Mouse (Mus musculus) cerebellum, adult 18-20 months (tissue): Measurements from ENCODE around the gene Larp1.

Source experiments
- DNase-seq, 2 experiments: peaks; one replicate each; pipeline ENCODE4 v3.0.0; 2021

The Larp1 gene

GRCm38 (mm10) chr11:58101194-58101720, 92.4 kb downstream of the Larp1 start:
- DNase-seq: no peak

GRCm38 (mm10) chr11:58102146-58102545, 93.3 kb downstream of the Larp1 start:
- DNase-seq: no peak

GRCm38 (mm10) chr11:58102581-58103343, 93.9 kb downstream of the Larp1 start:
- no peak for DNase-seq

GRCm38 (mm10) chr11:58103344-58103653, 94.4 kb downstream of the Larp1 start:
- DNase-seq: no peak

- peak; percentile 99 to 100 for DNase-seq
Observed at GRCm38 (mm10) chr11:58103697-58104306, 94.9 kb downstream of the Larp1 start, which contains the start of gene Cnot8. Gene Cnot8 (plus strand): TSS chr11:58104153.

- DNase-seq: no peak
Observed at GRCm38 (mm10) chr11:58104351-58104791, 95.5 kb downstream of the Larp1 start.

- DNase-seq: no peak
Observed at GRCm38 (mm10) chr11:58107009-58107408, 98.1 kb downstream of the Larp1 start.

GRCm38 (mm10) chr11:58107664-58108337, 98.9 kb downstream of the Larp1 start:
- no peak for DNase-seq
